Mouse (Mus musculus) c-Kit-negative CD71-positive TER-119-positive erythroid progenitor cells, embryonic 14.5 days (primary cell): Measurements from ENCODE around the gene Cfap161.

Source experiments
- DNase-seq: peaks from one replicate; pipeline ENCODE4 v3.0.0-alpha.2; 2013; ENCODE audit warnings: low read depth, low spot score

Gene Cfap161

GRCm38 (mm10) chr7:83794705-83795104, at the start of gene Cfap161:
TSS of gene Cfap161 (minus strand) at chr7:83794880.
- DNase-seq = no peak

GRCm38 (mm10) chr7:83842486-83843259, 48.0 kb upstream of the Cfap161 start:
- DNase-seq = no peak

- DNase-seq = no peak
These were observed 45.4 kb upstream of the Cfap161 start for GRCm38 (mm10) chr7:83840076-83840475.

DNA sequence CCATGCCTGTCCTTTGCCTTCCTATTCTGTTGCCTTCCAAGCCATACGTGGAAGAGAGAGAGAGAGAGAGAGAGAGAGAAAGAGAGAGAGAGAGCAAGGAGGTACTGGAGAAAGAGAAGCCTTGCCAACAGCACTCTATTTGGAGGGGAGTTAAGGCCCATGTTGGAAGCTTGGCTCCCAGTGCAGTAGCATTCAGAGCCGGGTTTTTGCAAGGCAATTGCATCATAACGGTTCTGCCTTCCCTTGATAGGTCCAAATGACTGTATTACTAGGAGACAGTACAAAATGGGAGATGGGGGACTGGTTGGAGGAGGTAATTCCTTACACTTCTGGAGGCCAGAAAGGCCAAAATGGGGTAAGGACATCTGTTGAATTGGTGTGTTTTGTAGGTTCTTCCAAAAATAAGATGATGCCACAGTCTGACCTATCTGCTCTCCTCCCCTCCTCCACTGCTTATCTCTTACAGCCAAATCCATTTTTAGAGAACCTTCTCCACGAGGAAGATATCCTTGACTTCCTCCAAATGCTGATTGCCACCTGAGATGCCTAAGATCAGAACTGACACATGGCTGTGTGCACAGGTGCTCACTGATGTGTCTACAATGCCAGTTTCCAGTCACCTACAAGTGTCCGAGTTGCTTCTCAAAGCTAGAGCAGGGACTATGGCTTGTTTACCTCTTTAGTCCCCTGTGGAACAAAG, 44.0 kb upstream of the Cfap161 start:
- no peak for DNase-seq

DNA sequence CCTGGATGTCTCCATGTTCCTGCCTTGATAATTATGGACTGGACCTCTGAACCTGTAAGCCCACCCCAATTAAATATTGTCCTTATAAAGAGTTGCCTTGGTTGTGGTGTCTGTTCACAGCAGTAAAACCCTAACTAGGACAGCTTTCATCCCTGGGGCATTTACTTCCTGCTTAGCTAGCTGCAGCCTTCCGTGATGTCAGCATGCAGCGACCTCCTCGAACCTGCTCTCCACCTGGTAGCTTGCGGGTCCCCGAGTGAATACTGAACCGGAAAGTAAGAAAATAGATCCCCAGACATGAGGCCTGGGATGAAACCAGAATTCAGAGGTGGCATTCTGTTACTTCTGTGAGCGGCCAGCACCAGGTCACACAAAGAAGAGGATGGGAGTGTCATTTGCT, 34.7 kb upstream of the Cfap161 start:
- no peak for DNase-seq

DNA sequence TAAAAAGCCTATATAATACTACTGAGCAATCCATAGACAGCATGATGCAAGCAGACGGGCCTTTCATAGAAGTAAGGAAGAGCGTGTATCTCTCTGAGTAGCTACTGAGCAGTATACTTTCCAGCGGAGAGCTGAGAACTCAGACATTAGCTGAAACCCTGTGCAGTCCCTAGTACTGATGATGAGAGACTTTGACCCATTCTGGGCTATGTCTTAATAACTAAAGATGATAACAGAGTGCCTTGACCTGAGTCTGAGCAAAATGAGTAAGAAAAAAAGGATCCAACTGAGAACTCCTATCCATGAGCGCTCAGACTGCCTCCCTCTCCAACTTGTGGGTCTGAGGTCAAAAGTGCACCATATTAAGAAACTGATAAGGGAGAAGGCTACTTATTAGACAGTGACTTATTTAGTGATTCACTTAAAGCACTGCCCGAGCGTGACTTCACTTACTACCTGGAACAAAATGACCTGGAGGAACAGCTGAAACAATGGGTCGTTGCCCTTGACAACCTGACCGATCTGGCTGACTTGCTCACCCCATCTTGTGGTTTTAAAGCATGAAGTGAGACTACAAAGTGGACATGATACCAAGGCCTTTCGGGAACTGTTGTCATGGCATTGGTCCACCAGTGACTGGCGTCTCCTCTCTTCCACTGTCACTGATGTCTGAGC, 32.9 kb upstream of the Cfap161 start:
- no peak for DNase-seq

DNA sequence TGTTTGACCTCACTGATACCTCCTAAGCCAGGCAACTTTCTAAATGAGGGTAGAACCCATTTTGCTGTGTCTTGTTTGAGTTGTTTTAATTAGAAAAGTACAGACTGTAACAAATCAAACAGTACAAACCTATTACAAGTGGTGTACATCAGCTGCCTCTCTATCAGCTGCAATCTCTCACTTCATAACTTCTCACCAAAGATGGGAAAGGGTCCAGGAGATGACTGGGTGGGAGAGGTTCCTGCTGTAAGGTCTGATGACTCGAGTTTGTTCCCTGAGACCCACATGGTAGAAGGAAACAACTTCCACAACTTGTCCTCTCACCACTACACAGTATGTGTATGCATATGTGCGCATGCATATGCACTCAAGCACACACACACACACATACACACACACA, 32.1 kb upstream of the Cfap161 start:
- DNase-seq = no peak

DNA sequence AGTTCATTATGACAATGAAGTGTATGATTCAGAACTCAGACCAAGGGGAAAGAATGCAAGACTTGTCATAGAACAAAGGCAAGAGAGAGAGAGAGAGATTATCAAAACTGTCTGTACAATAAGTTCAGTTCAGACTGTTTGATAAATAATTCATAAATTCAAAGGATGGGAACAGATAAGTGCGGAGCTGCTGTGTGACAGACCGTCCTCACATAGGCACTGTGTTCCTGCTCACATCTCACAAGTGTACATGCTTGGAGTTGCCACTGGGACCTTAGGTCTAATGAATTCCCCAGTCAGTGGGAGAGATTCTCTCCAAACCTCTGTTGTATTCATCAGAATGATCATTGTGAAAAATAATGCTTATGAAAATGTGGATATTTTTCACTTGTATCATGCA, 27.3 kb upstream of the Cfap161 start:
- DNase-seq = no peak

- DNase-seq = no peak
These were observed 22.2 kb upstream of the Cfap161 start for GRCm38 (mm10) chr7:83816886-83817285.

DNA sequence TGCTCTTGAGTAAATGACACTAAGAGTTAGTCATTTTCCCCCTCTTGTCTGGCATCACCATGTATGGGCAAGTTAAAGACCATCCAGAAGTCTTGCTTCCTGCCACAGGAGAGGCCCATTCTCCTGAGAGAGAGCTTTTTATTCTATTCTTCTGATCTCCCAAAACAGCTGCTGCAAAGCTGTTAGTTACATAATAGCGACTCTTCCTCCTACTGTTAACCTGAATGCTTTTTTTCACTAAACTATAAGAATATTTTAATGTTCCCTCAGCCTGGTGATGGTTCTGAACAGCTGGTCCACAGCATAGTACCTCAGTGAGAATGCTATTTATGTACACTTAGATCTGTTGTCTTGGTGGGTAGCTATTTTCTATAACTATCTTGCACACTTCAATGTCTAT, 21.0 kb upstream of the Cfap161 start:
- DNase-seq = no peak

GRCm38 (mm10) chr7:83813993-83814392, 19.3 kb upstream of the Cfap161 start:
- DNase-seq = no peak

DNA sequence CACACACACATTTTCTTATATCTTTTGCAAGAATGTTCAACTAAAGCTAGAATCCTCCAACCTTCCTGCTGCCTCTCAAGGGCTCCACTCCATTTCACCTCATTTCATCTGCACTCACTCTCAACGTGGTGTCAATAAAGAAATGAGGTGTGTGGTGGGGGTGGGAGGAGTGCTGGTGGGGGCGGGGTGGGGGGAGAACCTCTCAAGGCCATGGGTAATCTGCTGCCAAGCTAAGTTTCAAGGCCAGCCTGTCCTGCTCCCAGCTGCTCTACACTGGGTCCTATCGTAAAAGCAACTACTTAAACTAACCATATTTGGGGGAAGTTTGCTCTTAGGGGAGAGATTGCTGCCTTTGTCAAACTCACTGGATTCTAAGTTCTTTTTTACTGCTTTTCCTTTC, 18.8 kb upstream of the Cfap161 start:
- no peak for DNase-seq

GRCm38 (mm10) chr7:83813016-83813415, 18.3 kb upstream of the Cfap161 start:
- DNase-seq = no peak

DNA sequence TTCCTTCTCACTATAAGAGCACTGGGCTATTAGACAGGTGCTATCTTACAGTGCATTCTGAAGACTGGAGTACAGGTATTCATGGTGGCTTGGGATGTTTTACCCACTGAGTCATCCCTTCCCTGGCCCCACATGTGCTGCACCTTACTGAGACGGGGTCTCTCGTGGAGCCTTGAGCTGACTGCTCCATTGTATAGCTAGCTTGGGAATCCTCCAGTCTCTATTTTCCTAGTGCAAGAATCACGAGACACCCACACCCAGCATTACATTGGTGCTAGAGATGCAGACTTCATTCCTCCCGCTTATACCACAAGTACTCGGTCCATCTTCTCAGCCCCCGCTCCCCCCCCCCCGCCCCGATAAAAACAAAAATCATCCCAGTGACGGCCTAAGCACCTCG, 17.9 kb upstream of the Cfap161 start:
- DNase-seq = no peak

DNA sequence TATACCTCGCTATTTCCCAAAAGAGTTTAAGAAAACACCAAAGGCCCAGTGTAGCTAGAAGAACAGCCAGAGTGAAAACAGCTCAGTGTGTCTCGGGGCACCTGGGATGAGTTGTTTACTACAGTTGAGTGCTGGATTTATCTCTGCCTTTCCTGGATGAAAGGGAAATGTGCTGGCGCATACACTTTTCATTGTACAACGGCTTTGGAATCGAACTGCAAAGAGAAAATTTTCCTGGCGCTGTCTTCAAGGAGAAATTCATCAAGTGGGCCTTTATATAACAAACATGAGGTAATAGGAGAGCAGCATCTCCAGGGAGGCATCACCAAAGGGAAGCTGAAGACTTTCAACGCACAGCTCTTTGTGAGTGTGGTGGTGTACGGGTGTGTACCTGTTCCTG, 17.2 kb upstream of the Cfap161 start:
- no peak for DNase-seq

DNA sequence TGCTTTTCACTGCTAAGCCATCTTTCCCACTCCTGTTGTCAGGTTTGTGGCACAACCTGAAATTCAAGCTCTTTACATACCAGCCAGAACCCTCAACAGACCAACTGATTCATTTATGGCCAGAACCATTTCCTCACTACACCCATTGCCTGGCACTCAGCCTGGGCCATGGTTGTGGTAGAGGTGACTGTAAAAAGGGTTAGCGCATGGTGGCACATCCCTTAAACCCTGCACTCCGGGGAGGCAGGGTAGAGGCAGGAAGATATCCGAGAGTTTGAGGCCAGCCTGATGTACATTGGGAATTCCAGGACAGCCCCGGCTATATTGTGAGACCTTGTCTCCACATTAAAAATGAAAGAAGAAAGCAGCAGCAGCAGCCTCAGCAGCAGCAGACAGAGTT, 16.8 kb upstream of the Cfap161 start:
- DNase-seq = no peak

DNA sequence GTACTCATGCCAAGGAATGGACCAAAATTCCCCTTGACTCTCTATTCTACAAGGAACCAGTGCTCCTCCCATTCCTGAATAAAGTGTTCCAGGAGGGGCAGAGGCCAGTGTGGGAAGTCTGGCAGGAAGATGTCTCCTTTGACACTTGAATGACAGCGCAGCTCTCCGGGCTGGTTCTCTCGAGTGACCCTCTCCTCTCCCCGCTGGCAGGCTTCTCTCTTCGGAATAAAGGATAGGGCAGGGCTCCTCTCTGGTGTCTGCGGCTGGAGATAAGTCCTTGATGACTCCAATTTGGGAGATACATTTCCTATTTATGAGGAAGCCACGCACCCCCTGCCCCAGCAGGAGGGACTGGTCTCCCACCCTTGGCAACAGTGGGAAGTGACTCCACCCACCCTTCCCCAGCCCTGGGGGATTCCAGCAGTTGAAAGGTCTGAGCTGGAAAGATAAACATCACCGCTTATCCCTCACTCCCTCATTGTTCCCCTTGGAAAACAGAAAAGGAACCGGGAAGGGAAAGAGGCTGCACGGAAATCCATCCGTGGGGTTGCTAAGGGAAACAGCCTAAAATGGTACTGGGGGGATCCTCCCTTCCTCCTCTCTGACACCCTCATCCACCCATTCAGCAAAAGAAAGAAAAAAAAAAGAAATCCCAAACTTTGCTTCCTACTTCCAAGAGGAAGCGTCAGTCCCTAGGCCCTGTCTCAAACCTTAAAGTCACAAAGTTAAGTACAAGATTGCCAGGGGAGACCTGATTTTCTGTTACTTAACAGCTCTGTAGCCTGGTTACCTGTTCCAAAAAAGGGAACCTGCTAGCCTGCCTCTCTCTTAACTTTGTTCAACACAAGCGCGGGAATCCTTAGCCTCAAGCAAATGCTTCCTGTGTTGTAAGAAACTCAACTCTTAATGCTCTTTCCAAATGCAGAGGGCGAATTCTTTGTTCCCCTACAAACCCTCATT, 15.7 kb upstream of the Cfap161 start:
- DNase-seq = no peak

DNA sequence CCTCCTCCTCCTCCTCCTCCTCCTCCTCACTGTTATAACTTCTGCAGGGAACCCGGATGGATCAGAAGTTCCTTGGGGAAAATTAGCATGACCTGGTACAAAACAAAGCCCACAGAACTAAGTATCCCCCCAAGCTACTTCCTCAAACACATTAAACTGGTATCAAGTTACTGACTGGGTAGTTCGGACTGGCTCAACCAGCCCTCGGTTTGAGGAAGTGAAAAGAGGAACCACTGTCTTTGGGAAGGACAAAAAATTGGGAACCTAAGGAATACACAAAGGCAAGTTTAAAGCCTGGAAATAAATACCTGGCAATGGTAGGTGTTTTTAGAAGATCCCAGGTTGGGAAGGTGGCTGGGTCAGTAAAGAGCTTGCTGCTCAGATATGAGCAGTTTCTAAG, 15.0 kb upstream of the Cfap161 start:
- DNase-seq = no peak

- no peak for DNase-seq
These were observed 14.4 kb upstream of the Cfap161 start for GRCm38 (mm10) chr7:83809060-83809459.

- no peak for DNase-seq
These were observed 12.3 kb upstream of the Cfap161 start for GRCm38 (mm10) chr7:83806934-83807333.

- DNase-seq = no peak
These were observed 9.1 kb upstream of the Cfap161 start for GRCm38 (mm10) chr7:83803777-83804176.

- DNase-seq = no peak
These were observed 7.8 kb upstream of the Cfap161 start for GRCm38 (mm10) chr7:83802509-83802908.
